Mouse (Mus musculus): ENCODE results near the gene Gtf2i.

Gtf2i gene

GRCm38 (mm10) chr5:134209931-134210554 lies 104.5 kb downstream of the Gtf2i start:
- DNase-seq (ENCODE audit: low spot score in 2 of 2) = no peak

- no peak for DNase-seq (ENCODE audit: low spot score in 2 of 2)
Measured at GRCm38 (mm10) chr5:134206721-134207120, 107.8 kb downstream of the Gtf2i start.

- DNase-seq (ENCODE audit: low spot score in 2 of 2) = no peak
Measured at GRCm38 (mm10) chr5:134193664-134194063, 120.9 kb downstream of the Gtf2i start.

GRCm38 (mm10) chr5:134188571-134188970 lies 126.0 kb downstream of the Gtf2i start:
- DNase-seq (ENCODE audit: low spot score in 2 of 2) = no peak

All from urinary bladder, postnatal 4 days (tissue).